Comparison of ENCODE assay signal across 17 mouse cellular contexts in genomic region chr5:4893206-4893851, GRCm38 (mm10).
DNase-seq lines count a peak whose midpoint lies in the region; ATAC-seq and TF ChIP-seq lines count a peak whose summit lies in the region.
"Had no signal": no experiment of that assay in that cellular context is flagged by ENCODE, and none has a peak within 500 bp of the region (broad histone marks: within the 10 kb centered on the region; RNA-seq: fewer than 3 reads in every experiment).

No protein-coding gene starts in this region.

- H3K4me2 ChIP-seq in forebrain, postnatal 0 days (ENCODE audit: low read depth), result no peak overlapping the region
- no peak overlapping the region for H3K4me2 ChIP-seq in forebrain, embryonic 12.5 days
- H3K4me2 ChIP-seq in lung, embryonic 15.5 days, result no peak overlapping the region
- H3K4me2 ChIP-seq in embryonic facial prominence, embryonic 11.5 days (ENCODE audit: low read depth, low read length), result no peak overlapping the region
- no peak overlapping the region for H3K4me2 ChIP-seq in midbrain, embryonic 13.5 days (replicated peaks)
- H3K4me2 ChIP-seq: heart, embryonic 12.5 days; liver, embryonic 13.5 days; stomach, embryonic 15.5 days had no signal

- H3K9me3 ChIP-seq in forebrain, postnatal 0 days (ENCODE audit: low read length), result no peaks in the 10 kb centered on the region
- H3K9me3 ChIP-seq in forebrain, embryonic 12.5 days, result no peaks in the 10 kb centered on the region
- H3K9me3 ChIP-seq in lung, embryonic 15.5 days, result no peaks in the 10 kb centered on the region
- H3K9me3 ChIP-seq in embryonic facial prominence, embryonic 11.5 days (replicated peaks; ENCODE audit: control insufficient read depth, low read length), result no peaks in the 10 kb centered on the region
- no peaks in the 10 kb centered on the region for H3K9me3 ChIP-seq in midbrain, embryonic 13.5 days
- H3K9me3 ChIP-seq: heart, embryonic 12.5 days; liver, embryonic 13.5 days; stomach, embryonic 15.5 days had no signal

- no peak for TF ChIP-seq CTCF in forebrain, postnatal 0 days (IDR thresholded peaks at IDR 0.05; ENCODE audit: low read depth)

- H3K9ac ChIP-seq in forebrain, postnatal 0 days, result no peak overlapping the region
- H3K9ac ChIP-seq in forebrain, embryonic 12.5 days, result no peak overlapping the region
- H3K9ac ChIP-seq in lung, embryonic 15.5 days, result no peak overlapping the region
- no peak overlapping the region for H3K9ac ChIP-seq in embryonic facial prominence, embryonic 11.5 days (replicated peaks; ENCODE audit: low read length)
- H3K9ac ChIP-seq in midbrain, embryonic 13.5 days (replicated peaks), result no peak overlapping the region
- H3K9ac ChIP-seq: heart, embryonic 12.5 days; liver, embryonic 13.5 days; stomach, embryonic 15.5 days had no signal

- no peaks in the 10 kb centered on the region for H3K27me3 ChIP-seq in forebrain, postnatal 0 days (ENCODE audit: insufficient read depth, low read length)
- H3K27me3 ChIP-seq in forebrain, embryonic 12.5 days, result no peaks in the 10 kb centered on the region
- no peaks in the 10 kb centered on the region for H3K27me3 ChIP-seq in lung, embryonic 15.5 days
- no peaks in the 10 kb centered on the region for H3K27me3 ChIP-seq in embryonic facial prominence, embryonic 11.5 days (ENCODE audit: control insufficient read depth, insufficient read depth, low read length)
- H3K27me3 ChIP-seq in midbrain, embryonic 13.5 days, result no peaks in the 10 kb centered on the region
- H3K27me3 ChIP-seq: heart, embryonic 12.5 days; liver, embryonic 13.5 days; stomach, embryonic 15.5 days had no signal

- no peak for DNase-seq in forebrain, postnatal 0 days
- DNase-seq in lung, adult 18-20 months, result no peak
- DNase-seq in embryonic facial prominence, embryonic 11.5 days (ENCODE audit: low spot score), result peak; percentile 25
- no peak for DNase-seq in layer of hippocampus, postnatal 36 days
- no peak for DNase-seq in right cerebral cortex, postnatal 14 days
- DNase-seq: adrenal gland, adult 2 months; cerebellum, adult 9-10 months; embryo, embryonic 11 days; gastrocnemius, postnatal 36 days; heart, postnatal 4 days; kidney, adult 8-10 months; liver, embryonic 13.5 days had no signal

- peak; percentile 23; the same call in 1 of the 2 replicates for ATAC-seq in forebrain, postnatal 0 days
- no peak for ATAC-seq in forebrain, embryonic 12.5 days (ENCODE audit: low FRiP score)
- peak; percentile 37; the same call in 1 of the 2 replicates for ATAC-seq in lung, embryonic 15.5 days (ENCODE audit: borderline replicate concordance, extremely low read depth, low FRiP score, low TSS enrichment)
- no peak for ATAC-seq in embryonic facial prominence, embryonic 11.5 days (replicated peaks; ENCODE audit: insufficient number of reproducible peaks, low FRiP score, low TSS enrichment, low read depth)
- peak; percentile 3; the same call in 1 of the 2 replicates for ATAC-seq in midbrain, embryonic 13.5 days

- H3K4me1 ChIP-seq in forebrain, postnatal 0 days (ENCODE audit: insufficient read depth), result no peaks in the 10 kb centered on the region; the same call in 1 of the 2 replicates
- peaks cover 8% of the 10 kb centered on the region; the same call in 1 of the 2 replicates for H3K4me1 ChIP-seq in forebrain, embryonic 12.5 days
- 0 out of 2 replicates have a peak, but pooled peaks cover 11% of the 10 kb centered on the region for H3K4me1 ChIP-seq in lung, embryonic 15.5 days
- H3K4me1 ChIP-seq in embryonic facial prominence, embryonic 11.5 days (ENCODE audit: control insufficient read depth, insufficient read depth, low read length), result no peaks in the 10 kb centered on the region
- peaks cover 38% of the 10 kb centered on the region for H3K4me1 ChIP-seq in midbrain, embryonic 13.5 days (replicated peaks)
- H3K4me1 ChIP-seq: heart, embryonic 12.5 days; liver, embryonic 13.5 days; stomach, embryonic 15.5 days had no signal

- H3K36me3 ChIP-seq in forebrain, postnatal 0 days (ENCODE audit: insufficient read depth), result no peaks in the 10 kb centered on the region
- H3K36me3 ChIP-seq in forebrain, embryonic 12.5 days (replicated peaks), result no peaks in the 10 kb centered on the region
- no peaks in the 10 kb centered on the region for H3K36me3 ChIP-seq in lung, embryonic 15.5 days
- no peaks in the 10 kb centered on the region for H3K36me3 ChIP-seq in embryonic facial prominence, embryonic 11.5 days (replicated peaks; ENCODE audit: control insufficient read depth, insufficient read depth, low read depth, low read length)
- no peaks in the 10 kb centered on the region for H3K36me3 ChIP-seq in midbrain, embryonic 13.5 days
- H3K36me3 ChIP-seq: heart, embryonic 12.5 days; liver, embryonic 13.5 days; stomach, embryonic 15.5 days had no signal

- H3K4me3 ChIP-seq in forebrain, postnatal 0 days (ENCODE audit: low read depth, low read length), result no peak overlapping the region
- H3K4me3 ChIP-seq in forebrain, embryonic 12.5 days (replicated peaks), result no peak overlapping the region
- H3K4me3 ChIP-seq in lung, embryonic 15.5 days, result no peak overlapping the region
- H3K4me3 ChIP-seq in embryonic facial prominence, embryonic 11.5 days (ENCODE audit: low read depth, low read length), result no peak overlapping the region
- H3K4me3 ChIP-seq in midbrain, embryonic 13.5 days (replicated peaks), result no peak overlapping the region
- H3K4me3 ChIP-seq: heart, embryonic 12.5 days; liver, embryonic 13.5 days; stomach, embryonic 15.5 days had no signal

- WGBS in forebrain, postnatal 0 days, result 46% methylated on average over 5 of the region's 5 CpGs
- 84% methylated on average over 5 of the region's 5 CpGs for WGBS in forebrain, embryonic 12.5 days
- WGBS in lung, embryonic 15.5 days, result 40% methylated on average over 5 of the region's 5 CpGs
- WGBS in embryonic facial prominence, embryonic 11.5 days, result 73% methylated on average over 5 of the region's 5 CpGs
- WGBS in midbrain, embryonic 13.5 days, result 67% methylated on average over 5 of the region's 5 CpGs

- peak overlapping the region; percentile 62 for H3K27ac ChIP-seq in forebrain, postnatal 0 days (ENCODE audit: low read depth, low read length)
- no peak overlapping the region for H3K27ac ChIP-seq in forebrain, embryonic 12.5 days
- 0 out of 2 replicates have a peak overlapping the region, but pooled peaks have one; percentile 76 for H3K27ac ChIP-seq in lung, embryonic 15.5 days
- no peak overlapping the region for H3K27ac ChIP-seq in embryonic facial prominence, embryonic 11.5 days (replicated peaks; ENCODE audit: low read depth, low read length)
- peak overlapping the region; percentile 80 for H3K27ac ChIP-seq in midbrain, embryonic 13.5 days
- H3K27ac ChIP-seq: liver, embryonic 13.5 days had no signal

Comparison
In these comparisons a context has a peak if more than half of its experiments do, and no peak if none do; other contexts are left out.
1. ATAC-seq: peak in forebrain, postnatal 0 days (single experiment), lung, embryonic 15.5 days (single experiment) and midbrain, embryonic 13.5 days (single experiment); none in forebrain, embryonic 12.5 days (single experiment) and embryonic facial prominence, embryonic 11.5 days (single experiment).
2. H3K27ac ChIP-seq: peak in forebrain, postnatal 0 days (single experiment), lung, embryonic 15.5 days (single experiment) and midbrain, embryonic 13.5 days (single experiment); none in forebrain, embryonic 12.5 days (single experiment) and embryonic facial prominence, embryonic 11.5 days (single experiment).